Mouse (Mus musculus) cerebral cortex, adult 2 months (tissue): Measurements from ENCODE around the gene Csgalnact2.

Experiments
- WGBS: fragments of 180-500 bp; shearing (Covaris S2); methylation state at CpG from one replicate; pipeline ENCODE4 v1.1.7; 2018; 5-methylcytosine and 5-hydroxymethylcytosine counted together

Gene Csgalnact2

DNA sequence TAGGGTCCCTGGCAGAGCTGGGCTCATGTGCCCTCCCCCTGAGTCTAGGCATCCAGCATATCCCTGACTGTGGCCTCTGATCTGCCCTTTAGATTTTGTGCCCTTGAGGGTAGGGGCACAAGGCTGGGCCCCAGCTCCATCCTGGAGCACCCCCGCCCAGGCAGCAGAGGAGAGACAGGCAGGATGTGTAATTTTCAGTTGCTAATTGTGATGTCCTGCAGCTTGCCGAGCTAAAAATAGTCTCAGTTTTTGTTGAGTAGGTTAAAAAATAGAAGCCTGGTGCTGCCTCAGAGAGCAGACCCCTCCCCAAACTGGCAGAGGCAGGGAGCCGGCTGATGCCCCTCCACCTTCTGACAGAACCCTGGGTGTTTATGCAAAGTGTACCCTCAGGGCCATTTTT lies 64.8 kb downstream of the Csgalnact2 start:
- 22% methylated on average over 3 of the region's 3 CpGs for WGBS

DNA sequence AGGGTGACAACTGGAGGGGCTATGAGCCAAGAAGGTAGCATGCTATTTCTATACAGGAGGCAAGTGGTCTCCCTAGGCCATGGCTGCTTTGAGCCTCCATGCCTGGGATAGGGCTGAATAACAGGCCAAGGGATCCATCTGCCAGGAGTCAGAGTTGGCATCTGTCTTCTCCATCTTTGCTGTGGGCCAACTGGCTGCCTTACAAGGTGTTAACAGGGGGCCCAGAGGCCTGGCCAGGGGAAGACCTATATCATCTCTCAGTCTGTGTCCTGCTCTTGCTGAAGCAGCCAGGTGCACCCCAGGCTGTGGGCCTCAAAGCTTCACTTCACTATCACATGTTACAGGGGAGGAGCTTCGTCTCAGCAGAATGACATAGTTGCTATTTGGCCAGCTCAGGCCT lies 66.8 kb downstream of the Csgalnact2 start:
- 89% methylated on average over 1 of the region's 1 CpGs for WGBS

DNA sequence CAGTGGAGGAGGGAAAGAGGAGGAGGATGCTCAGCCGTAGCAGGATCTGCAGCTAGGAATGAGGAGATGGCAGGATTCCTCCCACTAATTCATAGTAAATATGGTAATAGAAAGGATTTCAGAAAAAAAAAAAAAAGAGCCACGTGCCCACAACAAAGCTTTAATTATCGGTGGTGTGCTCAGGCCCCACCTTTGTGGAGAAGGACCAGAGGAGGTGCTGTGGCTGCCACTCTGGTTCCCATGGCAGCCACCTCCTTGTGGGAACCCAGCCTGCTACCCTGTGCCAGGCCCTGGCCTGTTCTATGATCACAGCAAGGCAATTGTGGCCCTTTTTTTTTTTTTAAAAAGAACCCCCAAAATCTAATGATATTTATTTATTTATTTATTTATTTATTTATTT lies 67.5 kb downstream of the Csgalnact2 start:
- 32% methylated on average over 3 of the region's 3 CpGs for WGBS

DNA sequence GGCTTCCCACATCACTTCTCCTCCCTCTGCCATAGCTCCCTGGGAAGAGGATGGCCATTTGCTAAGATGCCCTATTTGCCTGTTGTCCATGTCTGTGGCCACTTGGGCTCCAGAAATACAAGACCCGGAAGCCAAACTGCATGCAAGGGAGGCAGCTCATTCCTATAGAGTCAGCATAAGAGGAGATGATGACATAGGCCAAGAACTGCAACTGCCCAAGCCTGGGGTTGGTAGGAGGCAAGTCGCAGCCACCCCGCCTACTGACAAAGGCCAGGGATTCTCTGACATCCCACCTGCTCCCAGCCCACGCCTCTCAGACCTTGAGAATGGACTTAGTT lies 68.0 kb downstream of the Csgalnact2 start:
- 80% methylated on average over 4 of the region's 4 CpGs for WGBS

- WGBS: 36% methylated on average over 5 of the region's 5 CpGs
These were observed 68.5 kb downstream of the Csgalnact2 start for GRCm38 (mm10) chr6:118070321-118071012.

DNA sequence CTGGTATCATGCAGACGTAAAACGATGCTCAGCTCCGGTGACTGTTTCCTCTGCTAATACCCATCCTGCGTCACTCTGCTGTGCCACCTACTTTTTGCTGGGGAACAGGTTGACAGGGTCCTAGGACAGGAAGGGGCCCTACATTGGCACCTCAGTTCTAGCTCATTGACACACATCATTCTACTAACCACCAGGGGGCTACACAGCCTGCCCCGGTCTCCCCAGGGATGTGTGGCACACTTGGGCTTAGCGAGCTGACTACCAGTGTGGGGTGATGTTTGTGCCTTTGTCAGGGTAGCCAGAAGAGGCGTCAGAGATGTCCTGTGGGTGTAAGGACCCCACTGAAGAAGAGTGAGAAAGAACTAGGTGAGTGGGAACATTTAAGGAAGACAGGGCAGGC lies 71.2 kb downstream of the Csgalnact2 start:
- WGBS: 62% methylated on average over 7 of the region's 7 CpGs

DNA sequence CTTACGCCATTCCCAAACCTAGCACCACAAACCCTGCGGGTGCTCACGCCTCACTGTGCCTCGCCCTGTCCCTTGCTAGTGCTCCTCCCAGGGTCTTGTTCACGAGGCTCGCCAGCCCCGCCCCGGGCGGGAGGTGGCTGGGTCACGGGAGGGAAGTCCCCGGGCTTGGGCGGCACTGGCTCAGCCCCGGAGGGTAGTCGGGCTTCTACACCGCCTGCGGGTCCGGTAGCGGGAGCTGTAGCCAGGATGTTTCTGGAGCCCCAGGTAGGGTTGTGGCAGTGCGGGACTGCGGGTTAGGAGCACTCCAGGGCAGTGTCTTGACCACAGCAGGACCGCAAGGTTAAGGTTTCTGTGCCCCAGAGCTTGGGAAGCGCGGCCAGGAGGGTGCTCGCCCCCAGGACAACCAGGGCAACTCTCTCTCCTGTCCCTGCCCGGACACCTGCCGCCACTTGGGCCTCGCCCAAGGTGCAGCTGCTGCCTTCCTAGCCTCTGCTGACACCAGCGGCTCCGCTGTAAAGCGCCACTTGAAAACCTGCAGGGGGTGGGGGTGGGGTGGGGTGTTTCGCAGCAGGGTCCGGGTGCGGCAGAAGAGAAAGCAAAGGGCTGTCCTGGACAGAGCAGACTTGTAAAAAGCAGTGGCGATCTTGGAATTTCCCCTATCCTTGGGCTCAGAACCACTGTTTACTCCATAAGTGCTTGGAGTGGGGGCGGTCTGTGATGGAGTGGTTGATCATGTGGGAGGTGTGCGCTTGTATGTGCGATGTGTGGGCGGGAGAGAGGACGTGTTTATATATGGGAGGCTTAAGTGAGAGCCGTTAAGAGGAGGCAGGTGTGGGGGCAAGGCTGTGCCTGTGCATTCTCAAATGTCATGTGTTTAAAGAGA lies 72.5 kb downstream of the Csgalnact2 start:
- 1% methylated on average over 40 of the region's 40 CpGs for WGBS

- 5% methylated on average over 12 of the region's 12 CpGs for WGBS
These were observed 73.1 kb downstream of the Csgalnact2 start for GRCm38 (mm10) chr6:118065837-118066198.

DNA sequence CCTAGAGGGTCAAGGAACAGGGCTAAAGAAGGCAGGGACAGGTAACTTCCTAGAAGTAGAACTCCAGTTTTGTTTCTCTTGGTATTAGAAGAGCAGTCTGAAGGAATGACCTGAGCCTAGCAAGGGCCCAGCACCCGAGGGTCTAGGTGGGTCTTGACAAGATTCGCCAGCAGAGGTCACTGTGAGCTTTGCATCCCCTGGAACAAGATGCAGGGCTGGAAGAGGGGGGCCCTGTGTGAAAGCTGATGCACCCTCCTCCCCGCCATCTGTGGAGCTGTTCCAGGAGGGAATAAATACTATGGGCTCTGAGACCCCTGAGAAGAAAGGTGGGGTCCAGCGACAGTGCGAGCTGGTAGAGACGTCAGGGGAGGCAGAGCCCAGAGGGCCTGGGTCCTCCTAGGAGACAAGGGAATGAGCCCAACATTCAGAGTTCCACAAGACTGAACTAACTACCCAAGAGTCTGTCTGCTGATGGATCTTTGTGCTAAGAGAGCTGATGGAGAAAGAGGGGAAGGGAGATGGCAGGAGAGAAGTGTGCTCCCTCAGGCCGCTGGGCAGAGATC lies 73.9 kb downstream of the Csgalnact2 start:
- 28% methylated on average over 7 of the region's 7 CpGs for WGBS

- 46% methylated on average over 5 of the region's 5 CpGs for WGBS
These were observed 75.7 kb downstream of the Csgalnact2 start for GRCm38 (mm10) chr6:118063266-118063665.

DNA sequence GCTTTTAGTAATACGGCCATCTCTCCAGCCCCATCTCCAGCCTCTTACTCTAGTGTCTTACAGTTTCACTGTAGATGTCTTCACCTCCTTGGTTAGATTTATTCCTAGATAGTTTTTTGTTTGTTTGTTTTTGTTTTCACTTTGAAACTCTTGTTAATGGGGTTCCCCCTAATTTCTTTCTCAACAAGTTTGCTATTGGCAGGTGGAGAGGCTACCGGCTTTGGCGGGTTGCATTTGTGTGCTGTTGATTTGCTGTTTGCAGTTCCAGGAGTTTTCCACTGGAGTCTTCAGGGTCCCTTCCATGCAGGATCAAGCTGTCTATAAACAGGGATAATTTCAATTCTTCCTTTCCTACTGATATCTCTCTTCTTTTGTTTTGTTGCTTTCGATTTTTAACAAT lies 77.7 kb downstream of the Csgalnact2 start:
- WGBS: 85% methylated on average over 4 of the region's 4 CpGs
